In the genomic region with DNA sequence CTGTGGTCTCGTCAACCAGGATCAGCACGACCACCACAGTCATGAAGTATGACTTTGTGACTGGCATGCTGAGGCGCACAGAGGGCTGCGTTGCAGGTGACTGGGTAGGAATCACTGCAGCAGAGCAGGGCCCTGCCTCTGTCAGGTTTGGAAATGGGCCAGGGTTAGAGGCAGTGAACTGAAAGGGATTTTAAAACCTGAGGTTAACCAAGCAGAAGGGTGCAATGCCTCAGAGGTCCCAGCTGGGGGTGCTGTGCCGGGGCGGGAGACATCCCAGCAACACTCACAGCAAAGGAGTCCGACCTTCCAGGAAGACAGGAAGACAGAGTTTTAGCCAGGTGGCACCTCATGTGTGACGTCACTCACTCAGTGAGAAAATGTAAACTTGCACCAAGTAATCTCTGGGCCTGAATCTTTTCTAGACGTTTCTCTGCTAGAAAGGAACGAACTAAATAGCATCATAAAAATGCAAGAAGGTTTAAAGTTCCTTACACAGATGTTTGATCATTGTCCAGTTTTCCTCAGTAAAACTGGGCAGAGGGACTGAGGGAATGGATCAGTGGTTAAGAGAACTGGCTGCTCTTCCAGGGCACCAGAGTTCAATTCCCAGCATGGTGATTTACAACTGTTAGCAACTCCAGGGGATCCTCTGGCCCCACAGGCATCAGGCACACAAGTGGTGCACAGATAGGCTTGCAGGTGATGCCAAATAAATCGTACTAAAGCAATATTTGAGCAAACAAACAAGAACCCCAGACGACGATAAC, we compare ENCODE assay signal across 19 mouse cellular contexts. TPM values are rescaled to one million over a fixed set of nuclear protein-coding genes. Genes with fewer than 3 reads are reported as not detected.
DNase-seq lines count a peak whose midpoint lies in the region; ATAC-seq and TF ChIP-seq lines count a peak whose summit lies in the region.
"Had no signal": no experiment of that assay in that cellular context is flagged by ENCODE, and none has a peak within 500 bp of the region (broad histone marks: within the 10 kb centered on the region; RNA-seq: fewer than 3 reads in every experiment).

A gene (minus strand): TSS at position 155 of the 767 bp plus-strand sequence.

- TF ChIP-seq CTCF in testis, adult 2 months (IDR thresholded peaks at IDR 0.05; ENCODE audit: control insufficient read depth, insufficient read depth, insufficient replicate concordance, low read depth, low read length): peak; percentile 36; the same call in 1 of the 2 replicates
- no peak for TF ChIP-seq CTCF in forebrain, postnatal 0 days (IDR thresholded peaks at IDR 0.05; ENCODE audit: low read depth)

- no peak; the same call in 1 of the 2 replicates for ATAC-seq in limb, embryonic 14.5 days (ENCODE audit: low FRiP score, low read depth)
- 0 out of 2 replicates have a peak, but pooled peaks have one; percentile 43 for ATAC-seq in kidney, embryonic 14.5 days (ENCODE audit: low FRiP score, low TSS enrichment)
- ATAC-seq in forebrain, postnatal 0 days: no peak
- ATAC-seq: CD4-positive, CD25-positive, alpha-beta regulatory T cell, adult 4 months; forebrain, embryonic 14.5 days; inflammation-experienced regulatory T-cells, adult 6 months had no signal

- no peaks in the 10 kb centered on the region for H3K36me3 ChIP-seq in limb, embryonic 14.5 days (ENCODE audit: control insufficient read depth, insufficient read depth, low read length)
- H3K36me3 ChIP-seq in limb, embryonic 10.5 days: no peaks in the 10 kb centered on the region
- H3K36me3 ChIP-seq in kidney, embryonic 14.5 days (ENCODE audit: control insufficient read depth, insufficient read depth, low read length): no peaks in the 10 kb centered on the region
- no peaks in the 10 kb centered on the region for H3K36me3 ChIP-seq in testis, adult 2 months (ENCODE audit: control insufficient read depth, insufficient read depth, low read length)
- no peaks in the 10 kb centered on the region for H3K36me3 ChIP-seq in forebrain, postnatal 0 days (ENCODE audit: insufficient read depth)
- H3K36me3 ChIP-seq: embryonic facial prominence, embryonic 13.5 days; liver, embryonic 13.5 days had no signal

- no peak within 1 kb of the TSS for H3K4me2 ChIP-seq in limb, embryonic 14.5 days (replicated peaks; ENCODE audit: low read depth, low read length, severe bottlenecking)
- H3K4me2 ChIP-seq in kidney, embryonic 14.5 days (replicated peaks; ENCODE audit: low read depth, low read length): no peak within 1 kb of the TSS
- no peak within 1 kb of the TSS for H3K4me2 ChIP-seq in forebrain, postnatal 0 days (ENCODE audit: low read depth)
- H3K4me2 ChIP-seq: embryonic facial prominence, embryonic 13.5 days; liver, embryonic 13.5 days had no signal

- no peak within 1 kb of the TSS for H3K9ac ChIP-seq in limb, embryonic 14.5 days (ENCODE audit: low read depth, low read length, severe bottlenecking)
- H3K9ac ChIP-seq in kidney, embryonic 14.5 days (ENCODE audit: low read depth, low read length): no peak within 1 kb of the TSS
- no peak within 1 kb of the TSS for H3K9ac ChIP-seq in forebrain, postnatal 0 days
- H3K9ac ChIP-seq: embryonic facial prominence, embryonic 13.5 days; liver, embryonic 13.5 days had no signal

- WGBS in limb, embryonic 14.5 days: 48% methylated on average over 13 of the region's 13 CpGs
- WGBS in limb, embryonic 10.5 days: 60% methylated on average over 13 of the region's 13 CpGs
- 31% methylated on average over 13 of the region's 13 CpGs for WGBS in kidney, embryonic 14.5 days
- 58% methylated on average over 13 of the region's 13 CpGs for WGBS in forebrain, postnatal 0 days

- TF ChIP-seq POLR2A in limb, embryonic 14.5 days (IDR thresholded peaks at IDR 0.05; ENCODE audit: borderline replicate concordance, extremely low read depth, insufficient read depth, insufficient read length): no peak
- TF ChIP-seq POLR2A in testis, adult 2 months (IDR thresholded peaks at IDR 0.05; ENCODE audit: control insufficient read depth, low read depth, low read length): no peak

- no peaks in the 10 kb centered on the region for H3K4me1 ChIP-seq in limb, embryonic 14.5 days (ENCODE audit: control insufficient read depth, insufficient read depth, low read length)
- no peaks in the 10 kb centered on the region for H3K4me1 ChIP-seq in limb, embryonic 10.5 days
- H3K4me1 ChIP-seq in kidney, embryonic 14.5 days (ENCODE audit: control insufficient read depth, insufficient read depth, low read length): peaks cover 9% of the 10 kb centered on the region; the same call in 1 of the 2 replicates
- H3K4me1 ChIP-seq in testis, adult 2 months (ENCODE audit: control insufficient read depth, insufficient read depth, low read length): peaks cover 3% of the 10 kb centered on the region
- H3K4me1 ChIP-seq in forebrain, postnatal 0 days (ENCODE audit: insufficient read depth): no peaks in the 10 kb centered on the region
- H3K4me1 ChIP-seq: embryonic facial prominence, embryonic 13.5 days; liver, embryonic 13.5 days had no signal

- H3K27ac ChIP-seq in limb, embryonic 14.5 days (replicated peaks; ENCODE audit: low read depth, low read length): no peak within 1 kb of the TSS
- H3K27ac ChIP-seq in limb, embryonic 10.5 days: no peak within 1 kb of the TSS
- no peak within 1 kb of the TSS for H3K27ac ChIP-seq in kidney, embryonic 14.5 days (ENCODE audit: low read depth, low read length)
- H3K27ac ChIP-seq in testis, adult 2 months (ENCODE audit: control insufficient read depth, insufficient read depth, low read depth, low read length): no peak within 1 kb of the TSS
- no peak within 1 kb of the TSS for H3K27ac ChIP-seq in forebrain, postnatal 0 days (ENCODE audit: low read depth, low read length)
- H3K27ac ChIP-seq: embryonic facial prominence, embryonic 13.5 days; liver, embryonic 13.5 days had no signal

- H3K27me3 ChIP-seq in limb, embryonic 14.5 days (ENCODE audit: control insufficient read depth, insufficient read depth, low read length): no peaks in the 10 kb centered on the region
- H3K27me3 ChIP-seq in limb, embryonic 10.5 days (ENCODE audit: low read depth, poor library complexity, severe bottlenecking): no peaks in the 10 kb centered on the region
- H3K27me3 ChIP-seq in kidney, embryonic 14.5 days (ENCODE audit: control insufficient read depth, insufficient read depth, low read length): no peaks in the 10 kb centered on the region
- no peaks in the 10 kb centered on the region for H3K27me3 ChIP-seq in testis, adult 2 months (ENCODE audit: control insufficient read depth, insufficient read depth, low read length)
- no peaks in the 10 kb centered on the region for H3K27me3 ChIP-seq in forebrain, postnatal 0 days (ENCODE audit: insufficient read depth, low read length)
- H3K27me3 ChIP-seq: embryonic facial prominence, embryonic 13.5 days; liver, embryonic 13.5 days had no signal

- no peaks in the 10 kb centered on the region for H3K9me3 ChIP-seq in limb, embryonic 14.5 days (ENCODE audit: control insufficient read depth, low read length)
- no peaks in the 10 kb centered on the region for H3K9me3 ChIP-seq in limb, embryonic 10.5 days (replicated peaks)
- peaks cover 5% of the 10 kb centered on the region; the same call in 1 of the 2 replicates for H3K9me3 ChIP-seq in kidney, embryonic 14.5 days (ENCODE audit: control insufficient read depth, low read length)
- H3K9me3 ChIP-seq in forebrain, postnatal 0 days (ENCODE audit: low read length): no peaks in the 10 kb centered on the region
- H3K9me3 ChIP-seq: liver, embryonic 13.5 days had no signal

- no peak within 1 kb of the TSS for H3K4me3 ChIP-seq in limb, embryonic 14.5 days (replicated peaks; ENCODE audit: low read length)
- H3K4me3 ChIP-seq in limb, embryonic 10.5 days: no peak within 1 kb of the TSS
- H3K4me3 ChIP-seq in kidney, embryonic 14.5 days (ENCODE audit: low read length): no peak within 1 kb of the TSS
- H3K4me3 ChIP-seq in testis, adult 2 months (ENCODE audit: control insufficient read depth, low read depth, low read length): no peak within 1 kb of the TSS
- H3K4me3 ChIP-seq in forebrain, postnatal 0 days (ENCODE audit: low read depth, low read length): no peak within 1 kb of the TSS
- H3K4me3 ChIP-seq: embryonic facial prominence, embryonic 13.5 days; liver, embryonic 13.5 days had no signal

- peak; percentile 13 for DNase-seq in limb, embryonic 14.5 days (ENCODE audit: low spot score)
- DNase-seq in limb, embryonic 10.5 days (ENCODE audit: low spot score): no peak
- peak; percentile 8 for DNase-seq in NIH3T3 (ENCODE audit: low read depth)
- no peak for DNase-seq in heart, postnatal 4 days
- DNase-seq in forebrain, postnatal 0 days: no peak
- no peak for DNase-seq in ovary, postnatal 14 days (ENCODE audit: low spot score)
- DNase-seq: cerebellum, postnatal 25 days; heart, postnatal 10 days; liver, embryonic 13.5 days had no signal

RNA-seq across cellular contexts. Expression of the gene that starts here (rescaled TPM):
- polyA plus RNA-seq in limb, embryonic 14.5 days (2012; rRNA removed): not detected in 2 replicates
- polyA plus RNA-seq in limb, embryonic 14.5 days (2014; fragmentation: Nextera tagmentation; extraction: Ambion mirVana): not detected in 2 replicates
- polyA plus RNA-seq in limb, embryonic 10.5 days (2016; fragmentation: Nextera tagmentation; extraction: Ambion mirVana): not detected in 2 replicates
- 0.66 TPM in 1 of 2 replicates, not detected in the other for polyA plus RNA-seq in kidney, embryonic 14.5 days (2014; fragmentation: Nextera tagmentation; extraction: Ambion mirVana)
- not detected in 2 replicates for polyA plus RNA-seq in testis, adult 2 months (2012; rRNA removed)
- not detected for total RNA-seq in heart, postnatal 4 days (2021)
- not detected in 2 replicates for total RNA-seq in forebrain, postnatal 0 days (2014; rRNA removed)
- polyA plus RNA-seq in forebrain, postnatal 0 days (2015; fragmentation: Nextera tagmentation; extraction: Ambion mirVana): not detected in 2 replicates
- total RNA-seq: gastrocnemius, postnatal 4 days; heart, postnatal 10 days; megakaryocyte progenitor cell, adult 5-6 weeks had no signal
- polyA plus RNA-seq: CD4-positive, CD25-positive, alpha-beta regulatory T cell, adult 4 months; embryonic facial prominence, embryonic 13.5 days; forebrain, embryonic 14.5 days; inflammation-experienced regulatory T-cells, adult 6 months; liver, embryonic 13.5 days; spleen, adult 2 months; thymus, postnatal 0 days had no signal

Comparison
In these comparisons a context has a peak if more than half of its experiments do, and no peak if none do; other contexts are left out.
1. Peak in DNase-seq in limb, embryonic 14.5 days; RNA of the gene not detected or under 1 TPM.
2. Peak in ATAC-seq in kidney, embryonic 14.5 days; RNA of the gene not detected or under 1 TPM.